Mouse (Mus musculus) heart, embryonic 15.5 days (tissue): ENCODE measurements at regions not wholly inside any gene's neighbourhood (a gene's known extent, or its start where the extent isn't known, plus 50 kb on each side); places are given as distances from the start of the nearest gene placed in this dataset.

ENCODE experiments used
- ATAC-seq: fragments of 200-750 bp; cut with Nextera tagmentation; replicated peaks from 2 replicates; pipeline ENCODE4 v1.8.0; 2017; ENCODE audit warnings: low read depth, moderate TSS enrichment; ENCODE audit not compliant: insufficient number of reproducible peaks, insufficient read depth, low FRiP score
- H3K27ac ChIP-seq: fragments of 300-500 bp; sonication (generic); 2 replicates; pipeline ENCODE4 v1.5.1; 2015; ENCODE audit warnings: mild to moderate bottlenecking, inconsistent platforms
- H3K27me3 ChIP-seq: fragments of 300-500 bp; sonication (generic); 2 replicates; pipeline ENCODE4 v1.6.1; 2015; ENCODE audit warnings: inconsistent platforms
- H3K36me3 ChIP-seq: fragments of 300-500 bp; sonication (generic); 2 replicates; pipeline ENCODE4 v1.6.1; 2015; ENCODE audit warnings: mild to moderate bottlenecking, inconsistent platforms
- H3K4me1 ChIP-seq: fragments of 300-500 bp; sonication (generic); replicated peaks from 2 replicates; pipeline ENCODE4 v1.6.1; 2015; ENCODE audit warnings: inconsistent platforms
- H3K4me2 ChIP-seq: fragments of 300-500 bp; sonication (generic); 2 replicates; pipeline ENCODE4 v1.6.1; 2015; ENCODE audit warnings: inconsistent platforms, mild to moderate bottlenecking, moderate library complexity
- H3K4me3 ChIP-seq: fragments of 300-500 bp; sonication (generic); 2 replicates; pipeline ENCODE4 v1.5.1; 2015; ENCODE audit warnings: mild to moderate bottlenecking, inconsistent platforms
- H3K9ac ChIP-seq: fragments of 300-500 bp; sonication (generic); 2 replicates; pipeline ENCODE4 v1.6.1; 2015; ENCODE audit warnings: mild to moderate bottlenecking, inconsistent platforms
- H3K9me3 ChIP-seq: fragments of 300-500 bp; sonication (generic); replicated peaks from 2 replicates; pipeline ENCODE4 v1.6.1; 2016; ENCODE audit warnings: inconsistent platforms
- WGBS: fragments of 180-500 bp; shearing (Covaris S2); methylation state at CpG from one replicate; pipeline ENCODE4 v1.1.7; 2015; ENCODE audit warnings: mixed read lengths; 5-methylcytosine and 5-hydroxymethylcytosine counted together

DNA sequence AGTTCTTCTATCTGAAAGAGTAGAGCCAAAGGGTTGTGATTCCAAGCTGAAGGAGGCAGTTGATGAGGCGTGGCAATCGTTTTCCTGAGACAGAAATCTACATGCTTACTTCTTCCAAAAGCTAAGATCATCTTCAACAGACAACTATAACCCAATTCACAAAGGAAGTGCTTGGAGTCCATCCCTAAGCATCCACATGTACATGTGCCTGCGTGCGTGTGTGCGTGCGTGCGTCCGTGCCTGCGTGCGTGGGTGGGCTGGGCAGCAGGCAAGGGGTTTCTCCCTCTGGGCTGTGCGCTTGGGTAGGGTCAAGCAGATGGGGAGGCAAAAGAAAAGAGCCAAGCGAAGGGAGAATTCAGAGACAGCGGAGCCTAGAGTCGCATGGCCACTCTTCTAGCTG is 108.2 kb upstream of the Atp1a1 start:
- Histone ChIP-seq H3K9me3 (no peaks in the 10 kb centered on the region), H3K4me2 (peak overlapping the region; percentile 49), H3K27me3 (no peaks in the 10 kb centered on the region), H3K4me3 (no peak overlapping the region), H3K27ac (peak overlapping the region; percentile 77), H3K36me3 (no peaks in the 10 kb centered on the region), H3K4me1 (peaks cover 53% of the 10 kb centered on the region), H3K9ac (no peak overlapping the region)
- ATAC-seq = no peak
- 74% methylated on average over 14 of the region's 14 CpGs for WGBS

DNA sequence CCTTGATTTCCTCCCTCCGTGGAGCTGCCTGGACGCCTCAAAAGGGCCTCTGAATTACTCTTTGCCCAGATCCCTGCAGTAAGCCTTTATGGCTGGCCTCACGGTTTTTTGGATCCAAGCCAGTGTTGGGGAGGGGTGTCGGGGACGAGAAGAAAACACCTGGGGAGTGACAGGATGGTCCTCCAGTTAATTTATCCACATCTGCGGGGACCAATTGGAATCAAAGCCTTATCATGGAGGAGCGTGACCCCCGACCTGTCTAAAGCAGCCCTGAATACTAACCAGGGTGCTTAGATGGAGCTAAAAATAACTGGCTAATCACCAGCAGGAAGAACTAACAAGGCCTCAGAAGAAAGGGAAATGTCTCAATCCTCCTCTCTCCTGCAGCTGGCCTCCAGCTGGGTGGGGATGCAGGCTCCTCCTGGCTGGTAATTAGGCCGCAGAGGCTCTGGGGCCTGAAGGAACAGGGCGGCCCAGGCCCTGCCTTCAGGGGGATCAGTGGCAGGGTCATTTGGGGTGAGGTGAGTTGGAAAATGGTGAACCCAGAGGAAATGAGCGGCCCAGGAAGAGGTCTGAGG is 107.2 kb upstream of the Atp1a1 start:
- Histone ChIP-seq H3K9me3 (no peaks in the 10 kb centered on the region), H3K4me3 (no peak overlapping the region), H3K36me3 (no peaks in the 10 kb centered on the region), H3K4me2 (peak overlapping the region; percentile 36), H3K9ac (no peak overlapping the region; the same call in 1 of the 2 replicates), H3K4me1 (peaks cover 57% of the 10 kb centered on the region), H3K27me3 (no peaks in the 10 kb centered on the region), H3K27ac (peak overlapping the region; percentile 88)
- 9% methylated on average over 11 of the region's 11 CpGs for WGBS
- 0 out of 2 replicates have a peak, but pooled peaks have one; percentile 28 for ATAC-seq

DNA sequence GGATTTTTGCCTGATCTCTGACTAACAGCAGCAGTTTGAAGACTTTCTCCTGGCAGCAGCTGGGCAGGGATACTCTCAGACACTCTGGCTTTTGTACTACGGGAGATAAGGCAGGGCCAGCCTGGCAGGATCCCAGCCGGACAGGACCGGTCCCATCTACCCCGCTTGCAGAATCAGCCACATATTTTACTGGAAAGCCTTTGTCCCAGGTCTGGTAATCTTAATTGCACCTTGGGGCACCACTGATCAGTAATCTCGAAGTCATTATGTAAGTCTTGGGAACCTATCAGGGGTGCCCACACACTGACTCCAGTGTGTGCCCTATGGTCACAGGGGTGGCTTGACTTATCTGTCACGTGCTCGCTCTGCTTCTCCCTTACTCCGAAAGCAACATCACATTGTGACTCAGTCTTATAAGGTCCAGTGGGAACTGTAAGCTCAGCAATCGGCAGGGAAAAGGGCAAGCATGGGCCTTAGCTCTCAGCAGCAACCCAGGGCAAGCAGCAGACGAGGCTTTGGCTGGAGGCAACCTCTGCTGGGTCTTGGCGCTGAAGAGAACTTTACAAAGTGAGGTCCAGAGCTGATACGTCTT is 105.0 kb upstream of the Atp1a1 start:
- WGBS = 30% methylated on average over 12 of the region's 12 CpGs
- peak overlapping the region; percentile 46 for H3K27ac ChIP-seq
- no peaks in the 10 kb centered on the region for H3K36me3 ChIP-seq
- no peak overlapping the region for H3K9ac ChIP-seq
- no peak overlapping the region for H3K4me2 ChIP-seq
- peaks cover 73% of the 10 kb centered on the region for H3K4me1 ChIP-seq
- H3K27me3 ChIP-seq = no peaks in the 10 kb centered on the region
- no peaks in the 10 kb centered on the region for H3K9me3 ChIP-seq
- no peak overlapping the region for H3K4me3 ChIP-seq
- peak; percentile 34; the same call in 1 of the 2 replicates for ATAC-seq

DNA sequence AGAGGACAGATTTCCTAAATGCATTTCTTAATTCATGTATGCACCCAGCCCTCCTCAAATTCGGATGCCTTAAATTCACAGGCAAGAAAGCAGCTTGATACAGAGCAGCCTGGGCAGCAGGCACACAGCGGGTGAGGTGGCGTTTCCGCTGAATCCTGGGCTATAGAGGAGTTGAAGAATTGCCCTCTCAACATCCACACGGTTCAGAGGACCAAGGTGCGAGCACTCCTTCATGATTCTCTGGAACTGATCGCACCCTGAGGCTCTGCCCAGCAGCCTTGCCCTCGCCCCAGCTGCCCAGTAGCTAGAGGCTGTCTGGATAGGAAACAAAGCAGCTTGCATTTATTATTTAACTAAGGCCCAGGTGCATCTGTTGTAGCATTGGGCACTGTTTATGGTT is 104.3 kb upstream of the Atp1a1 start:
- WGBS = 69% methylated on average over 8 of the region's 8 CpGs
- Histone ChIP-seq H3K27ac (peak overlapping the region; percentile 46), H3K9ac (no peak overlapping the region), H3K4me3 (no peak overlapping the region), H3K36me3 (no peaks in the 10 kb centered on the region), H3K9me3 (no peaks in the 10 kb centered on the region), H3K27me3 (no peaks in the 10 kb centered on the region), H3K4me1 (peaks cover 75% of the 10 kb centered on the region), H3K4me2 (no peak overlapping the region)
- no peak for ATAC-seq

DNA sequence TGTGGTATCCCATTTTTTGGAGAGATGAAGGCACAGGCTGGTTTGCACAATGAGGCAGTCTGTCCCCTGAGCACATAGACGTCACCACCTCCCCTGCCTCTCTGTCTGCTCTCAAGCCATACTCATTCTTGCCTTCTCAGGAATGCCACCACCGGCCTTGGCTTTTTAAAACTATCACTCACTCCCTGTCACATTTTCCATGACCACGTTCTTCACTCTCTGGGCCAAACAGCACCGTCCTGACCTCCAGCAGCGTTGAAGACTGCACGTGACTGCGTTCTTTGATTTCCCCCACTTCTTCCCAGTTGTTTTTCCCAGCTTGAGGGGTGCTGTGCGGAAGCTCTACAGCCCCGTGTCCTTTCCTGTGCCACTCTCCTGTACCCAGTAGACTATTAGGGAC is 100.4 kb upstream of the Atp1a1 start:
- WGBS = 13% methylated on average over 9 of the region's 9 CpGs
- Histone ChIP-seq H3K36me3 (no peaks in the 10 kb centered on the region), H3K4me2 (0 out of 2 replicates have a peak overlapping the region, but pooled peaks have one; percentile 21), H3K4me3 (no peak overlapping the region), H3K4me1 (peaks cover 62% of the 10 kb centered on the region), H3K9ac (no peak overlapping the region), H3K9me3 (no peaks in the 10 kb centered on the region), H3K27ac (peak overlapping the region; percentile 85), H3K27me3 (no peaks in the 10 kb centered on the region)
- ATAC-seq = peak; percentile 54

DNA sequence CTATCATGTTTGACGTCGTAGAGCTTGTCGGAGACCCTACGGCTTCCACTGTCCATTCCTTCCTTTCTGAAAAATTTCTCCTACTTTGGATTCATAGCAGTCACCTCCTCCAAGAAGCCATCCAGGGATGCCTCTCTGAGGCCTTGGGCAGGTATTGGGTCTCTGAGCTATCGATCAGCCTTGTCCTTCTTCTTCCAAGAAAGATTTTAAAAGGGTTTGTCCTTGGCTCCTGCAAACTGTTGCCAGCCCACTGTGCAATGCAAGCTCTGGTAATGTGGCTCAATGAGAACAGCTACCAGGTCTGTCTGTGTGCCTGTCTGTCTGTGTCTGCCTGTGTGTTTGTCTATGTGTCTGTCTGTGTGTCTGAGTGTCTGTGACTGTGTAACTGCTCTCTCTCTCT is 99.8 kb upstream of the Atp1a1 start:
- Histone ChIP-seq H3K27ac (peak overlapping the region; percentile 85), H3K36me3 (no peaks in the 10 kb centered on the region), H3K27me3 (no peaks in the 10 kb centered on the region), H3K4me1 (peaks cover 57% of the 10 kb centered on the region), H3K4me2 (no peak overlapping the region), H3K9me3 (no peaks in the 10 kb centered on the region), H3K9ac (no peak overlapping the region), H3K4me3 (no peak overlapping the region)
- no peak for ATAC-seq
- 83% methylated on average over 5 of the region's 5 CpGs for WGBS

DNA sequence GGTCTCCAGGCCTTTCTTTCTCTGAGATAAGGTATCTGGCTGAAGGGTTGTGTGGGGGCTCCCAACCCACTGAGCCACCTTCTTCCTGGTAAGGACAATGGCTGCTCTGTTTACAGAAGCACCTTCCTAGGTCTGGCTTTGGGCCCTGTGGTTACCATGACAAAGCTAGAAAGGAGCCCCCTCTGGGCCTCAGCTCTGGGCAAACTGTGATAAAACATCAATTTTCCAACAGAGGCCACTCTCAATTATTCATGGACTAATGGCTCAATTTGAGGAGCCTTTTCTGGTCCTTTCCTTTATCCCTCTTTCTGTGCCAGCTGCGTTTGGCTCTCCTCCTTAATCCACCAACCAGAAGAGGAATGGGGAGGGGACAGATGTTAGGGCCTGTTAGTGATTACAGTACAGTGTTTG is 97.3 kb upstream of the Atp1a1 start:
- H3K9ac ChIP-seq = no peak overlapping the region
- peak overlapping the region; percentile 5; the same call in 1 of the 2 replicates for H3K4me2 ChIP-seq
- ATAC-seq = no peak
- no peaks in the 10 kb centered on the region for H3K27me3 ChIP-seq
- H3K4me1 ChIP-seq = peaks cover 45% of the 10 kb centered on the region
- H3K36me3 ChIP-seq = no peaks in the 10 kb centered on the region
- no peak overlapping the region for H3K4me3 ChIP-seq
- H3K9me3 ChIP-seq = no peaks in the 10 kb centered on the region
- 76% methylated on average over 1 of the region's 1 CpGs for WGBS
- peak overlapping the region; percentile 67 for H3K27ac ChIP-seq

DNA sequence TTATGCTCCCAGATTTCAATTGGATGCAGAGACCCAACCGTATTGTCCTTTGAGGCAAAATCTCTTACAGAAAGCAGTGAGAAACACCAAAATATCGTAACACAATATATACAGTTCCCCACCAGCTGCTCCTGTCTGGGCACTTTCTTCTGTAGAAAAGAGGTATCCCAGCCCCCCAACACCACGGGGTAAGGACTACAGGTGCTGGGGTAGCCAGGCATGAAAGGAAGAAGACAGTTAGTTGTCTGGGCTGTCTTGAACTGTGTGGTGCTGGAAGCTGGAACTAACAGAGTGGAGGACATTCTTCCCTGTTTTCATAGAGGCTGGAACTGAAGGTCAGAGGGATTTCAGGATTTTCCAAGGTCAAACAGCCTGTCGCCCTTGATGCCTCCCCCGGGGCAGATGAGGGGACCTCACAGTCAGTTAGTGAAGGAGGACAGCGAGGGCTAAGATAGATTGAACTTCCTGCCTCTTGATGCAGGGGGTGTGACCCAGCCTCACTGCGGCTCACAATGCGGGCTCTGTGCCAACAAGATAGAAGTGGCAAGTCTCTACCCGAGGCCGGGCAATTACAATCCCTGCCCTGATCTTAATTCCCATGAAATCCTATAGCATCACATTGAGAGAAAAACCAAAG is 96.6 kb upstream of the Atp1a1 start:
- H3K9me3 ChIP-seq = no peaks in the 10 kb centered on the region
- no peak overlapping the region for H3K9ac ChIP-seq
- WGBS = 26% methylated on average over 10 of the region's 10 CpGs
- ATAC-seq = peak; percentile 70
- H3K36me3 ChIP-seq = no peaks in the 10 kb centered on the region
- H3K4me3 ChIP-seq = no peak overlapping the region
- H3K27me3 ChIP-seq = no peaks in the 10 kb centered on the region
- peak overlapping the region; percentile 5; the same call in 1 of the 2 replicates for H3K4me2 ChIP-seq
- H3K4me1 ChIP-seq = peaks cover 43% of the 10 kb centered on the region
- H3K27ac ChIP-seq = peak overlapping the region; percentile 67

DNA sequence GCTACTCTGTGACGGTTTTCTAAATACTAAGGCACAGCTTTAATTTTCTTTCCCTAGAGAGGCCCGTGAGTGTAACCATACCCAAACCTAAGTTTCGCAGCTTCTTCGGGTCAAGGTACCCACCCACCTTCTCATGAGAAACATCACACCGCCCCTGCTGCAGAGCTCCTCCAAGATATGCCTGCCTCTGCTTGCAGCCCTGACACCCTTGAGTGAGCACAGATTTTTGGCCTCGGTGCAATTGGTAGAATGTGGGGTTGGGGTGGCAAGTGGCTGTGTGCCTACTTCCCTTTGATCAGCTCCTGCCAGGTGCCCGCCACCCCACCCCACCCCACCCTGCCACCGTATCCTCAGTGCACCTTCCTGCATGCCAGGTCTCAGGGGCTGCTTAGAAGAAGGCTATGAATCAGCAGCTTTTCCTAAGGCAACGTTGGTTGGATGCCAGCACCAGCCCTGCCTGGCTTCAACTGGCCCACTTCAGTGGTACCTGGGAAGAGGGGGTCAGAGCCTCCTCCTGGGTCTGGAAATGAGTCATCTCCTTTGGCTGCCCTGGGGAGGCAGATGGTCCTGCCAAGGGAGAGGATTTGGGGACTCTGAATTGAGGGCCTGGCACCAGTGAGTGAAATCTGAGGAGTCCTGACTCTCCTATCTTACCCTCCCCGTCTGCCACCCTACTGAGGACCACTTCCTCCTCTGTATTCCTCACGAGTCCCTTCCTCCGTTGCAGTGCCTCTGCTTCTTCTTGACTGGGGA is 95.6 kb upstream of the Atp1a1 start:
- Histone ChIP-seq H3K27me3 (no peaks in the 10 kb centered on the region), H3K9ac (no peak overlapping the region), H3K9me3 (no peaks in the 10 kb centered on the region), H3K36me3 (no peaks in the 10 kb centered on the region), H3K4me2 (no peak overlapping the region), H3K4me1 (peaks cover 33% of the 10 kb centered on the region), H3K27ac (peak overlapping the region; percentile 67), H3K4me3 (no peak overlapping the region)
- no peak for ATAC-seq
- 64% methylated on average over 12 of the region's 12 CpGs for WGBS

DNA sequence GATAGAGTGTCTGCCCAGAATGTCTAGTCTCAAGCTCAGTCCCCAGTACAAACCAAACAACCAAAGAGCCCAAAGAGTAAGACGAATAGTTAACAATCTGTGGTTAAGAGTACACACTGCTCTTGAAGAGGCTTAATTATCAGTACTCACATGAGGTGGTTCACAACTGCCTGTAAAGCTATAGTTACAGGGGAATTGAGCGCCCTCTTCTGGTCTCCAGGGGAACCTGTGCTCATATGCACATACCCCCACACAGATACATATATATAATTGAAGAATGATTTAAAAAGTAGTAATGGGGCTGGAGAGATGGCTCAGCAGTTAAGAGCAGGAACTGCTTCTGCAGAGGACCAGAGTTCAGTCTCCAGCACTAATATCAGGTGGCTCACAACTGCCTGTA is 92.3 kb upstream of the Atp1a1 start:
- H3K36me3 ChIP-seq = no peaks in the 10 kb centered on the region
- H3K9me3 ChIP-seq = no peaks in the 10 kb centered on the region
- H3K4me2 ChIP-seq = no peak overlapping the region
- 83% methylated on average over 2 of the region's 2 CpGs for WGBS
- ATAC-seq = no peak
- peaks cover 20% of the 10 kb centered on the region for H3K4me1 ChIP-seq
- no peak overlapping the region for H3K4me3 ChIP-seq
- no peak overlapping the region for H3K27ac ChIP-seq
- no peak overlapping the region for H3K9ac ChIP-seq
- no peaks in the 10 kb centered on the region for H3K27me3 ChIP-seq

DNA sequence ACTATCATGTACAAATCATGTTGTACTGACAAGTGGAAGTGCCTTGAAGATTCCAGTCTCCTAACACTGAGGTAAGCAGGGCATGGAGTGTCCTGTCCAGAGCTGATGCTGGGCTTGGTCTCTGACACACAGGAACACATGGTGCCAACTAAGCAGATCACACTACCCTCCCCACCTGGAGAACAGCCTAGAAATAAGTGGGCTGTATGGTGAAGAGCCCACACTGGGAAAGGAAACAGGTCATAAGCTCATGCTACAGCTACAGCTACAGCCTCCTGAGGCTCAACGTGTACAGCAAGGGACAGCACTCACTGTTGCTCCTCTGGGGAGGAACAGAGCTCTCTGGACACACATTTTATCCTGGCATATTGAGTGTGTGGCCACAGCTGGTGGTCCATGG is 89.8 kb upstream of the Atp1a1 start:
- no peak overlapping the region for H3K27ac ChIP-seq
- no peaks in the 10 kb centered on the region for H3K27me3 ChIP-seq
- H3K36me3 ChIP-seq = no peaks in the 10 kb centered on the region
- no peak overlapping the region for H3K4me3 ChIP-seq
- no peak for ATAC-seq
- H3K9ac ChIP-seq = no peak overlapping the region
- no peaks in the 10 kb centered on the region for H3K9me3 ChIP-seq
- WGBS = 71% methylated on average over 1 of the region's 1 CpGs
- H3K4me1 ChIP-seq = no peaks in the 10 kb centered on the region
- no peak overlapping the region for H3K4me2 ChIP-seq
